Mouse (Mus musculus): ENCODE results near the gene Hcn4. TPM values are rescaled to one million over a fixed set of nuclear protein-coding genes. Genes with fewer than 3 reads are reported as not detected.

Hcn4 gene
- total RNA-seq, 2 experiments from 2014 or later, result 1.9 TPM

- no peak for DNase-seq (ENCODE audit: extremely low spot score in 1 of 2, low spot score in 1 of 2)
These were observed 23.8 kb downstream of the Hcn4 start for GRCm38 (mm10) chr9:58847008-58847407.

DNA sequence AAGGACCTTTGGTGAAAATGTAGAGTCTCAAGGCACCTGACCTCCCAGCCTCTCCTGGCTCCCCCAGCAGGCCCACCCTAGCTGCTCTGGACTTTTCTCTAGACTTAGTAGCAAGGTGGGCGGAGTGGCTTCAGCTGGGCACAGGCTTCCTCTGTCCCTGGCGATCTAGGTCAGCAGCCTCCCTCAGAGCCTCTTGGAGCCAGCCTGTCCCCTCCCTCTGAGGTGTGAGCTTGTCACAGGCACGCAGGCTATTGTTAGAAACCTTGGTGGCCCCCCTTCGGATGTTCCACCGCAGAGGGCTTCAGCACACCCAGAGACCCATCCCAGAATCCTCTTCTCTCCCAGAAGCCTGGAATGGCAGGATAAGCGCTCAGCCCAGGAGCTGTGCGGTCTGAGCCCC, 24.5 kb downstream of the Hcn4 start:
- DNase-seq (ENCODE audit: extremely low spot score in 1 of 2, low spot score in 1 of 2), result no peak

DNA sequence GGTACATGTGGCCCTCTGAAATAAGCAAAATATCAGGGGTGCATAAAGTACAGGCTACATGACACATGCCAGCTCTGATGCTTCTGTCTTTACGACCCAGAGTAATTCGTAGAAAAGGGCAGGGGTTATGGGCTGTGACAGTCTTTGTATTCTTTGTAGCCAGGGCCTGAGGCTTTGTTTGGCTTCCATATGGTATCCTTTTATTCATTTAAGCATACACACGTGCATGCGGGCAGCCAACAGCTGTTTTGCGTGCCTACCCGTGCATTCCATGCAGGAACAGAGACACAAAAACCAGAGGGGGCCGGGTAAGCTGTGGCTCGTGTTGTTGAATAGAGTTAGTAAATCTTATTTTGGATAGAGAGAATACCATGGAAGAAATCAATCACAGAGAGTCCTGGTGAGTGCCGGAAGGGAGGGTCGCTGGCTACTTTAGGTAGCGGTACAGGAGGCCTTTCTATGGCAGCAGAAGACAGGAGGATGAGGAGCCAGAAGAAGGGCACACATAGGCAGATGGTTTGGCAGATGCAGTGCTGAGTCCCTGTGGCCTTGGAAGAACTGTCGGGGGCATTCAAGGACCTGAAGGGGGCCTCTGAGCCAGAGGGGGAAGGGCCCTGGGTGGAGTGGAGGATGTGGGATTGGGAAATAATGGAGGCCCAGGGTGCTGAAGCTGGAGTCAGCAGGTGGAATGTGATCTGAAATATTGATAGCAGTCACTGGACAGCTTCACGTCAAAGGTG, 26.5 kb downstream of the Hcn4 start:
- DNase-seq (ENCODE audit: extremely low spot score in 1 of 2, low spot score in 1 of 2), result no peak

GRCm38 (mm10) chr9:58854931-58855330, 31.7 kb downstream of the Hcn4 start:
- no peak for DNase-seq (ENCODE audit: extremely low spot score in 1 of 2, low spot score in 1 of 2)

GRCm38 (mm10) chr9:58859080-58859635, 35.9 kb downstream of the Hcn4 start:
- DNase-seq (ENCODE audit: extremely low spot score in 1 of 2, low spot score in 1 of 2), result no peak

DNA sequence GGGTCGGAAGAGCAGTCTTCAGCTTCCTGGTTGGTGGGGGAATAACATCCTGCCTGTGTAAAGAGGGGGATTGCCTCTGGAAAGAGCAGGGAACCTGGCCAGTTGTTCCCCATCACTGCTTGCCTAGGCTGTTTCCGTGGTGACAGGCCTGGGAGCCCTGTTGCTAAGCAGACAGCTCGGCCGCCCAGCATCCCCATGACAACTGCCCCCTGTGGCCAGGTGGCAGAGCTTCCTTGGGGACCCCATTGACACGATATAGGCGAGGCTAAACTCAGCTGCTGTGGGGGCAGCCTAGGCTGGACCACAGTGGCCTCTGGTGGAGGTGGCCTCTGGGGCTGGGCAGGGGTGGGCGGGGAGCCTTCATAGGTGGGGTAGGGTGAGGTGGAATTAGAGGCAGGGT, 40.6 kb downstream of the Hcn4 start:
- DNase-seq (ENCODE audit: extremely low spot score in 1 of 2, low spot score in 1 of 2), result peak in 1 of 2 experiments; percentile 14

- DNase-seq (ENCODE audit: extremely low spot score in 1 of 2, low spot score in 1 of 2), result no peak
These were observed 47.9 kb downstream of the Hcn4 start for GRCm38 (mm10) chr9:58871141-58871540.

DNA sequence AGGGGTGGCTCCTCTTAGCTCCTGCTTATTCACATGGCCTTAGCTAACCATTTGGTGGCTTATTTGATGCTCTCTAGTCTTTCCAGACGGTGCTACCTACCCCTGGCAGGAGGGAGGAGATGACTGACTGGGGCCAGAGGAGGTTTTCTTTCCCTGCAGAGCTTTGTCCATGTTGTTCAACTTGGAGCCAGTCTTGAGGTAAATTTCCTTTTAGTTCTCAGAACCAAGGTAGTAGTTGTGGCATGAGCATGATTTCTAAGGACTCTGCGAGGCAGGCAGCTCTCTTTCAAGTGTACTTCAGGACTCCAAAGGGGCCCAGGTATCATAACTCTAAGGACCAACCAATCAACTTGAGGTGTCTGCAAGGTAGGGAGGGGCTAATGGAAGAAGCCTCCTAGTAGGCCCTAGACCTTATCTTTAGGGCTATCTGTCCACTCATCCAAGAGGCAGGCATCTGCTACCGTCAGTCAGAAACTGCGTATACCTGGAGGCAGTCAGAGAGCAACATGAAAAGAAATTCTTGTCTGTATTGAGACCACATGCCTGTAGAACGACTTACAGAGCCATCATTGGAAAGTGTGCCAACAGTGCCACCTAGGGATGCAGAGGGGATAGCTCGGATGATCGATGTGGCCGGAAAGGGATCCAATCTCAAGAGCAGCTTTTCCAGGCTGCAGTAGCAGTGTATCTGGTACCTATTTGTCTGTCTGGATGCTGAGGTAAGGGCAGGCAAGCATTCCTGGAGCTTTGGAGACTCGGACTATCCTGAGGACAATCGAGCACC, 50.5 kb downstream of the Hcn4 start:
- DNase-seq (ENCODE audit: extremely low spot score in 1 of 2, low spot score in 1 of 2), result peak in 1 of 2 experiments; percentile 64

GRCm38 (mm10) chr9:58874354-58874753, 51.1 kb downstream of the Hcn4 start:
- DNase-seq (ENCODE audit: extremely low spot score in 1 of 2, low spot score in 1 of 2), result no peak

DNA sequence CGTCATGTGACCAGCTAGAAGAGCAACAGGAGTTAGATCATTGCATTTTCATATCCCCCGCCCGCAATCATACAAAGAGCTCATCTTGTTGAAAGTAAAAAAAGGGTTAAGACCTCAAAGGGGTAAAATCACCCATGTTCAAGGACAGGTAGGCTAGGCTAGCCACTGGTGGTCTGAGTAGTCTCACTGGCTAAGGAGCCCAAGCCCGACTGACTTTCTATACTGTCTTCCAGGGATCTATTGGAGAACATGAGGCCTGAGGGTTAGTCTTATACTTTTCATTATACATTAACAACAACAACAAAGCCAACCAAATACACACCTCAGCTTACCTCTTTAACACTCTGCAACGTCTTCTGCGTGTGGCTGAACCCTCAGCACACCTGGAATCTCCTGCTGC, 52.2 kb downstream of the Hcn4 start:
- no peak for DNase-seq (ENCODE audit: extremely low spot score in 1 of 2, low spot score in 1 of 2)

GRCm38 (mm10) chr9:58876946-58877625, 53.9 kb downstream of the Hcn4 start:
- no peak for DNase-seq (ENCODE audit: extremely low spot score in 1 of 2, low spot score in 1 of 2)

- DNase-seq (ENCODE audit: extremely low spot score in 1 of 2, low spot score in 1 of 2), result no peak
These were observed 56.6 kb downstream of the Hcn4 start for GRCm38 (mm10) chr9:58879836-58880235.

- no peak for DNase-seq (ENCODE audit: extremely low spot score in 1 of 2, low spot score in 1 of 2)
These were observed 59.5 kb downstream of the Hcn4 start for GRCm38 (mm10) chr9:58882686-58883085.

DNA sequence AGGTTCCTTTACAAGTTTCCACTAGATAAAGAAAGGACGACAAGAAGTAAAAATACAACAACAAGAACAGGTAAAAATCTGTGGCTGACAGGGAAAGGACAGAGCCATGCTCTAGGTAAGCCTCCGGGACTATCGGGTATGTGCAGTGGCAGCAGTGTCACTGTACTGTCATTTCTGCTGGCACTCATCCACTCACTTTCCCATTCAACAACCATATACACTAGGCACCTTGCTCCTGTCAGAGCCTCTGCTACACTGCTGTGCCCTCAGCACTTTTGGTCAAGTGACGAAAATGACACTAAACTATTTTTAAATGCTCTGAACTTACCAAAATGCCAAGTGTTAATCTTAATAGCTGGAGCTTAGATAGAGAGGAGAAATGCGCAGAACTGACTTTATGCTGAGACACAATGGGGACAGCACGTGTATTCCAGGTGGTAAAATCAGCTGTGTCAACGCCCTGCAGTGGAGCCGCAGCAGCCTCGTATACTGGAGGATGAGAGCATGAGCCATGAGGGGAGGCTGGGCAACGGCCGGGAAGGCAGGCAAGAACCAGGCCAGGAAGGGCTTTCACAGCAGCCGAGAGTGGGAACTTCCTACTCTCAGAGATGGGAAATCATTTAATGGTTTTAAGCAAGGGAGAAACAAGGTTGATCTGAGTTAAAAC, 66.7 kb downstream of the Hcn4 start:
- DNase-seq (ENCODE audit: extremely low spot score in 1 of 2, low spot score in 1 of 2), result no peak

DNA sequence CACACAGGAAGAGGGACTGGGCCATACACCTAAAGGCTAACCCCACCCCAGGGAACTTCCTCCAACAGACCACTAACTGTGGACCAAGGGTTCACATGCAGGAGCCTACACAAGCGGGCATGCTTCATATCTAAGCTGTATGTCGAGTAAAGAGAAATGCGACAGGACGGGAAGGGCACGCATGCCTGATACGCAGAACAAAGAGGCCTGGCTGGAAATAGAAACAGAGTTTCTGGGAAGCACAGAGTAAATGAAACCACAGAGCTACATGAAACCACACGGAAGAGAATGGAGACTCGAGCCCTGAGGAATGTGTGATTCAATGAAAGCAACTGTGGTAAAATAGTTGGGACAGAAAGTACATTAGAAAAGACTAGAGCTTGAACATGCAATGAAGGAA, 67.7 kb downstream of the Hcn4 start:
- DNase-seq (ENCODE audit: extremely low spot score in 1 of 2, low spot score in 1 of 2), result no peak

GRCm38 (mm10) chr9:58891840-58892640, 68.8 kb downstream of the Hcn4 start:
- no peak for DNase-seq (ENCODE audit: extremely low spot score in 1 of 2, low spot score in 1 of 2)

DNA sequence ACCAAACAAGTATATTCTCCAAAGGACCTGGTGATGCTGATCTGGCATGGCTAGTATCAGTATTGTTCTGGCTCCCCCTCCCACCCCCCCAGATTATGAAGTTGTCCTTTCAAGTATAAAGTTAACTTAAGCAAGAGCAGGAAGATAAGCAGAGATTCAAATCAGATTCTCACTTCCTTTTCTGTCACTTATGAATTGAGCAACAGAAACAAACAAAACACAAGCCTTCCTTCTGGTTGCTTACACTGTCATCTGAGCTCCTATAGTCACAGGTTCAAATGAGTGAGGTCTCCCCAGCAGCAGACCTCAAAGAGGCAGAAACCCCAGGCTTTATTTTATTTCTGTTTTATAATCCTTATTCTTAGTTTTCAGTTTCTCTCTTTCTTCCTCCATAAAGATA, 76.4 kb downstream of the Hcn4 start:
- DNase-seq (ENCODE audit: extremely low spot score in 1 of 2, low spot score in 1 of 2), result no peak

GRCm38 (mm10) chr9:58902869-58903585, 79.8 kb downstream of the Hcn4 start:
- DNase-seq (ENCODE audit: extremely low spot score in 1 of 2, low spot score in 1 of 2), result peak in 1 of 2 experiments; percentile 69
